Mouse (Mus musculus): ENCODE measurements at regions not wholly inside any gene's neighbourhood (a gene's known extent, or its start where the extent isn't known, plus 50 kb on each side); places are given as distances from the start of the nearest gene placed in this dataset.
A peak's percentile ranks its signal among the peaks of the same experiment; 100 is the strongest.

GRCm38 (mm10) chr7:74688116-74688702 is 133.6 kb upstream of the Slco3a1 start:
- no peaks in the 10 kb centered on the region for H3K9me3 ChIP-seq (ENCODE audit: low read depth, low read length)
- H3K4me1 ChIP-seq (ENCODE audit: insufficient read depth) = no peaks in the 10 kb centered on the region
- no peak overlapping the region for H3K4me2 ChIP-seq
- TF ChIP-seq CTCF (IDR thresholded peaks at IDR 0.05; ENCODE audit: low read depth) = no peak
- no peaks in the 10 kb centered on the region for H3K27me3 ChIP-seq (ENCODE audit: insufficient read depth, low read length)
- H3K4me3 ChIP-seq (ENCODE audit: low read depth, low read length) = no peak overlapping the region
- 80% methylated on average over 7 of the region's 7 CpGs for WGBS
- H3K36me3 ChIP-seq (ENCODE audit: insufficient read depth) = no peaks in the 10 kb centered on the region
- H3K27ac ChIP-seq (ENCODE audit: low read depth) = no peak overlapping the region
- ATAC-seq (ENCODE audit: insufficient read depth) (no peak), DNase-seq (no peak)
- no peak overlapping the region for H3K9ac ChIP-seq

GRCm38 (mm10) chr7:74687303-74688115 is 132.9 kb upstream of the Slco3a1 start:
- WGBS = 61% methylated on average over 13 of the region's 13 CpGs
- Histone ChIP-seq H3K27ac (ENCODE audit: low read depth) (no peak overlapping the region), H3K4me1 (ENCODE audit: insufficient read depth) (no peaks in the 10 kb centered on the region), H3K4me3 (ENCODE audit: low read depth, low read length) (no peak overlapping the region), H3K36me3 (ENCODE audit: insufficient read depth) (no peaks in the 10 kb centered on the region), H3K27me3 (ENCODE audit: insufficient read depth, low read length) (no peaks in the 10 kb centered on the region), H3K4me2 (no peak overlapping the region), H3K9me3 (ENCODE audit: low read depth, low read length) (no peaks in the 10 kb centered on the region), H3K9ac (no peak overlapping the region)
- TF ChIP-seq CTCF (IDR thresholded peaks at IDR 0.05; ENCODE audit: low read depth) = no peak
- no peak for DNase-seq
- no peak for ATAC-seq (ENCODE audit: insufficient read depth)

- TF ChIP-seq CTCF (IDR thresholded peaks at IDR 0.05; ENCODE audit: low read depth) = no peak
- peak; percentile 16 for DNase-seq
Measured at GRCm38 (mm10) chr7:74683979-74684378, 129.4 kb upstream of the Slco3a1 start.

DNA sequence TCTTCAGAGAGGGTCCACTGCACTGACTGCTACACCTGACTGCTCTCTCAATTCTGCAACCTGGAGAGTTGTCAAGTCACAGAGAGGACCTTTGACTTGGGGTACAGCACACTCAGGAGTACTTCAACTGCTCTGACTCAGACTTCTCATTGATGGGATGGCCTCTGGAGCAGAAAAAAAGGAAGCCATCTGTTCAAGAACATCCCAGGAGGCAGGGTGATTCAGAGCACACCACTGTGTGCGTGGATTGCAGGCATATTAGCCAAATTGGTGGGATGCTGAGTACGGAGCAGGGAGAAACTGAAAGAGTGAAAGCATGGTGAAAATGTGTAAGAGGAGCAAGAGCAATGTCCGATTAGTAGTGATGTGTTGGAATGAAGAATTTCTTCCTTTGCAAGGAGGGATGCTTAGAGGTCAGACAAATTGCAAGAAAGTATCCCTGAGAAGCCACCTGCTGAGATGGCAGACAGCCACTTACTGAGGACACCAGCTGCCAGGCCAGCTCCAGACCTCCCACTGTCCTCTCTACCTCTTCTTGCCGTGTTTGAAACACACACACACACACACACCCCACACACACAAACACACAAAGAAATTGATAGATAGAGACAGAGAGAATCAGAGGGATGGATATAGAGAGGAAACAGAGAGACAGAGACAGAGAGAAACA is 119.2 kb upstream of the Slco3a1 start:
- no peak for ATAC-seq (ENCODE audit: insufficient read depth)
- no peaks in the 10 kb centered on the region for H3K4me1 ChIP-seq (ENCODE audit: insufficient read depth)

More at GRCm38 (mm10) chr7:74683979-74684378, 129.4 kb upstream of the Slco3a1 start:
- WGBS = 63% methylated on average over 2 of the region's 2 CpGs
- H3K36me3 ChIP-seq (ENCODE audit: insufficient read depth) = no peaks in the 10 kb centered on the region
- no peak overlapping the region for H3K9ac ChIP-seq
- no peak for ATAC-seq (ENCODE audit: insufficient read depth)
- no peaks in the 10 kb centered on the region for H3K9me3 ChIP-seq (ENCODE audit: low read depth, low read length)
- H3K4me2 ChIP-seq = no peak overlapping the region
- H3K27me3 ChIP-seq (ENCODE audit: insufficient read depth, low read length) = no peaks in the 10 kb centered on the region
- no peak overlapping the region for H3K27ac ChIP-seq (ENCODE audit: low read depth)
- no peaks in the 10 kb centered on the region for H3K4me1 ChIP-seq (ENCODE audit: insufficient read depth)
- H3K4me3 ChIP-seq (ENCODE audit: low read depth, low read length) = no peak overlapping the region

DNA sequence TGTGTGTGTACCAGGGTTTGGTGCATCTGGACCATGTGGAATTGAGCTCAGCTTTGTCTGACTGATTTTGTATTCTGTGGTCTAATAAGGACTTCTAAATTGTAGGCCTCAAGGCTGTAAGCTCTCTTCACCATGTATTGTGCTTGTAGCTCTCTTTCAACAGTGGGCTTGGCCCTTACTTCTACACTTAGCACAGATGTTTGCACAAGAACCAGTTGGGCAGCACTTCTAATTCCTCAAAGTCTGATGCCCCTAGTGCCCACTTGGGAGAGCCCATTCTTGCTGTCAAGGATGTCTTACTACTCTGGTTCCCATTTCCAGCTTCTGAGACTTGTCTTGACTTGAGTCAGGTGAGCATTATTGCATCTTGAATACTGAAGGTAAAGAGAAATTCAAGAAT is 114.5 kb upstream of the Slco3a1 start:
- Histone ChIP-seq H3K27me3 (ENCODE audit: insufficient read depth, low read length) (no peaks in the 10 kb centered on the region), H3K4me3 (ENCODE audit: low read depth, low read length) (no peak overlapping the region), H3K9me3 (ENCODE audit: low read depth, low read length) (no peaks in the 10 kb centered on the region), H3K4me1 (ENCODE audit: insufficient read depth) (no peaks in the 10 kb centered on the region), H3K9ac (no peak overlapping the region), H3K27ac (ENCODE audit: low read depth) (no peak overlapping the region), H3K36me3 (ENCODE audit: insufficient read depth) (no peaks in the 10 kb centered on the region), H3K4me2 (no peak overlapping the region)
- peak; percentile 70 for DNase-seq
- TF ChIP-seq CTCF (IDR thresholded peaks at IDR 0.05; ENCODE audit: low read depth) = peak; percentile 45
- peak; percentile 77; the same call in 1 of the 2 replicates for ATAC-seq (ENCODE audit: insufficient read depth)

More for the DNA sequence above, 119.2 kb upstream of the Slco3a1 start:
- no peak for TF ChIP-seq CTCF (IDR thresholded peaks at IDR 0.05; ENCODE audit: low read depth)
- H3K9ac ChIP-seq = no peak overlapping the region
- H3K36me3 ChIP-seq (ENCODE audit: insufficient read depth) = no peaks in the 10 kb centered on the region
- H3K4me3 ChIP-seq (ENCODE audit: low read depth, low read length) = no peak overlapping the region
- DNase-seq = no peak
- H3K27me3 ChIP-seq (ENCODE audit: insufficient read depth, low read length) = no peaks in the 10 kb centered on the region
- no peak overlapping the region for H3K4me2 ChIP-seq
- H3K27ac ChIP-seq (ENCODE audit: low read depth) = no peak overlapping the region
- no peaks in the 10 kb centered on the region for H3K9me3 ChIP-seq (ENCODE audit: low read depth, low read length)
- WGBS = 70% methylated on average over 4 of the region's 4 CpGs

DNA sequence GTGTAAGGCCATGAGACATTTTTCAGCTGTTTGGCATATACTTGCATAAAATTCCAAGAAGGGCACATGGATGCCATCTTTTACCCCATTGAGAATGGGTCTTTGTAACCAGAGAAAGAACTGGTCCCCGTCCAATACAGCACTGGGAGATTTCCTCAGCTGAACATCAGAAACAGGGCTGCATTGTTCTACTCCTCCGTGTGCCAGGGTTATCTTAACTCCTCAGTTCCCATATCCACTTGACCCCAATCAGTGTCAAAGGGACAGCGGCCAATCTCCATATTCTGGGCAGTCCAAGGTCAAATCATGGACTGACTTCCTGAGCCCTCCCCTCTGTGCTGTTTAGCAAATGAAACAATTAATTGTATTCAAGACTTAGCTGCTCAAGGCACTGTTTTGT is 112.5 kb upstream of the Slco3a1 start:
- Histone ChIP-seq H3K4me1 (ENCODE audit: insufficient read depth) (no peaks in the 10 kb centered on the region), H3K4me2 (no peak overlapping the region), H3K9ac (no peak overlapping the region), H3K4me3 (ENCODE audit: low read depth, low read length) (no peak overlapping the region), H3K36me3 (ENCODE audit: insufficient read depth) (no peaks in the 10 kb centered on the region), H3K27me3 (ENCODE audit: insufficient read depth, low read length) (no peaks in the 10 kb centered on the region), H3K27ac (ENCODE audit: low read depth) (no peak overlapping the region), H3K9me3 (ENCODE audit: low read depth, low read length) (no peaks in the 10 kb centered on the region)
- TF ChIP-seq CTCF (IDR thresholded peaks at IDR 0.05; ENCODE audit: low read depth) = no peak
- DNase-seq (no peak), ATAC-seq (ENCODE audit: insufficient read depth) (no peak)
- WGBS = 49% methylated on average over 3 of the region's 3 CpGs

GRCm38 (mm10) chr7:74663820-74664219 is 109.2 kb upstream of the Slco3a1 start:
- 84% methylated on average over 1 of the region's 1 CpGs for WGBS
- no peak for ATAC-seq (ENCODE audit: insufficient read depth)

More at GRCm38 (mm10) chr7:74663820-74664219, 109.2 kb upstream of the Slco3a1 start:
- no peaks in the 10 kb centered on the region for H3K27me3 ChIP-seq (ENCODE audit: insufficient read depth, low read length)
- no peaks in the 10 kb centered on the region for H3K36me3 ChIP-seq (ENCODE audit: insufficient read depth)
- H3K4me2 ChIP-seq = no peak overlapping the region
- H3K9ac ChIP-seq = no peak overlapping the region
- no peak for TF ChIP-seq CTCF (IDR thresholded peaks at IDR 0.05; ENCODE audit: low read depth)
- no peak overlapping the region for H3K4me3 ChIP-seq (ENCODE audit: low read depth, low read length)
- no peaks in the 10 kb centered on the region for H3K4me1 ChIP-seq (ENCODE audit: insufficient read depth)
- no peaks in the 10 kb centered on the region for H3K9me3 ChIP-seq (ENCODE audit: low read depth, low read length)
- H3K27ac ChIP-seq (ENCODE audit: low read depth) = no peak overlapping the region
- DNase-seq = no peak
